ENCODE assay signal across 26 mouse cellular contexts in the genomic region with DNA sequence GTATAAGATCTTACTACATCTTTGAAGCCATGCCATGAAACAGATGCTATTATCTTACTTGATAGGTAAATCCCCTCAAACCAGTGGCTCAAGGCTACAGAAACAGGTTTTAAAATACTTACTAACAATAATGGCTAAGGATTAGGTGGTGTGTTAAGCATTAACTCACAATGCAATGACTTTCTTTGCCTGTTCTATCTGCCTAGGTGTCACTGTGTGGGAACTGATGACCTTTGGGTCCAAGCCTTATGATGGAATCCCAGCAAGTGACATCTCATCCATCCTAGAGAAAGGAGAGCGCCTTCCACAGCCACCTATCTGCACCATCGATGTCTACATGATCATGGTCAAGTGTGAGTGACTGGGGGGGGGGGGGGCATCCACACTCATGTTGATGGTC.
"Had no signal": no experiment of that assay in that cellular context is flagged by ENCODE, and none has a peak within 500 bp of the region (broad histone marks: within the 10 kb centered on the region; RNA-seq: fewer than 3 reads in every experiment).

No protein-coding gene starts in this region.

- H3K9ac ChIP-seq: heart, embryonic 12.5 days; hindbrain, embryonic 12.5 days; hindbrain, embryonic 14.5 days; kidney, embryonic 15.5 days; limb, embryonic 12.5 days; liver, embryonic 13.5 days; liver, embryonic 15.5 days had no signal

- H3K4me2 ChIP-seq: heart, embryonic 12.5 days; hindbrain, embryonic 12.5 days; hindbrain, embryonic 14.5 days; kidney, embryonic 15.5 days; limb, embryonic 12.5 days; liver, embryonic 11.5 days; liver, embryonic 13.5 days; liver, embryonic 15.5 days had no signal

- H3K27me3 ChIP-seq: heart, embryonic 12.5 days; hindbrain, embryonic 12.5 days; kidney, embryonic 15.5 days; limb, embryonic 12.5 days; liver, embryonic 13.5 days; liver, embryonic 15.5 days had no signal

- H3K4me1 ChIP-seq: hindbrain, embryonic 12.5 days; kidney, embryonic 15.5 days; liver, embryonic 15.5 days had no signal

- ATAC-seq: hindbrain, embryonic 16.5 days; inflammation-experienced regulatory T-cells, adult 6 months had no signal

- H3K4me3 ChIP-seq: gastrocnemius, adult 2 months; heart, embryonic 10.5 days; heart, embryonic 12.5 days; hindbrain, embryonic 10.5 days; hindbrain, embryonic 12.5 days; kidney, embryonic 15.5 days; layer of hippocampus, adult 2 months; left cerebral cortex, adult 2 months; limb, embryonic 10.5 days; limb, embryonic 12.5 days; liver, embryonic 13.5 days; liver, embryonic 15.5 days had no signal

- DNase-seq: gastrocnemius, adult 2 months; gastrocnemius, postnatal 10 days; gastrocnemius, postnatal 25 days; heart, adult 18-20 months; heart, postnatal 10 days; heart, postnatal 36 days; kidney, adult 2 months; kidney, adult 9 months; kidney, postnatal 14 days; kidney, postnatal 4 days; liver; liver, embryonic 13.5 days had no signal

- H3K27ac ChIP-seq: heart, embryonic 10.5 days; hindbrain, embryonic 10.5 days; hindbrain, embryonic 12.5 days; hindbrain, embryonic 14.5 days; layer of hippocampus, adult 2 months; left cerebral cortex, adult 2 months; limb, embryonic 10.5 days; limb, embryonic 12.5 days; liver, embryonic 13.5 days; liver, embryonic 15.5 days had no signal

- H3K9me3 ChIP-seq: heart, embryonic 10.5 days; heart, embryonic 12.5 days; hindbrain, embryonic 10.5 days; hindbrain, embryonic 12.5 days; kidney, embryonic 15.5 days; limb, embryonic 10.5 days; limb, embryonic 12.5 days; liver, embryonic 13.5 days; liver, embryonic 15.5 days had no signal

- H3K36me3 ChIP-seq: heart, embryonic 10.5 days; heart, embryonic 12.5 days; hindbrain, embryonic 10.5 days; hindbrain, embryonic 12.5 days; limb, embryonic 10.5 days; liver, embryonic 13.5 days; liver, embryonic 15.5 days had no signal
